Mouse (Mus musculus) spleen, adult 10 weeks (tissue): Measurements from ENCODE around the gene Gm2174. TPM values are rescaled to one million over a fixed set of nuclear protein-coding genes. Genes with fewer than 3 reads are reported as not detected.

Source experiments
- polyA plus RNA-seq: library from polyadenylated mRNA; stranded (reverse); fragments of 350-450 nt; fragmentation: Illumina TruSeq; extraction: RNeasy Lipid Tissue Mini Kit (QIAGEN cat#74804); gene quantifications from one replicate; pipeline ENCODE4 v1.2.3, GENCODE M21; 2015; ENCODE audit warnings: low replicate concordance; ENCODE audit not compliant: insufficient read depth

Gm2174 gene
- not detected for polyA plus RNA-seq

GRCm38 (mm10) chrX:56447524-56448015, at the start of gene Gm2174:
Gm2174 (plus strand) TSS chrX:56447965.

GRCm38 (mm10) chrX:56454671-56455371, 7.1 kb downstream of the Gm2174 start, which contains the start of gene Ints6l:
Ints6l (plus strand) TSS chrX:56454857.

Other genes with a start within 250 kb of the Gm2174 start
- not detected for gene Gm773, start 235.1 kb upstream of the Gm2174 start, polyA plus RNA-seq
- gene Zfp449, start 101.6 kb upstream of the Gm2174 start, polyA plus RNA-seq: 0.99 TPM
- 0.28 TPM for gene Smim10l2a, start 73.4 kb upstream of the Gm2174 start, polyA plus RNA-seq
- gene Ints6l, start 6.9 kb downstream of the Gm2174 start, polyA plus RNA-seq: 89.4 TPM
- not detected for gene Gm10477, start 76.8 kb downstream of the Gm2174 start, polyA plus RNA-seq
- not detected for gene Gm648, start 101.6 kb downstream of the Gm2174 start, polyA plus RNA-seq
- gene Mmgt1, start 150.1 kb downstream of the Gm2174 start, polyA plus RNA-seq: 22.7 TPM
- gene Slc9a6, start 161.8 kb downstream of the Gm2174 start, polyA plus RNA-seq: 19.3 TPM